Mouse (Mus musculus) lung, postnatal 0 days (tissue): ENCODE results near the gene Edn2. TPM values are rescaled to one million over a fixed set of nuclear protein-coding genes. Genes with fewer than 3 reads are reported as not detected.

Experiments
- ATAC-seq: fragments of 200-750 bp; cut with Nextera tagmentation; 2 replicates; pipeline ENCODE4 v1.8.0; 2017; ENCODE audit warnings: moderate library complexity
- DNase-seq: peaks from one replicate; pipeline ENCODE4 v3.0.0-alpha.2; 2016; ENCODE audit warnings: low spot score
- H3K27ac ChIP-seq: fragments of 300-500 bp; sonication (generic); 2 replicates; pipeline ENCODE4 v1.5.1; 2014; ENCODE audit warnings: antibody characterized with exemption, mild to moderate bottlenecking, low read length, mixed read lengths
- H3K27me3 ChIP-seq: fragments of 300-500 bp; sonication (generic); replicated peaks from 2 replicates; pipeline ENCODE4 v1.6.1; 2014; ENCODE audit warnings: low read length, mixed read lengths; ENCODE audit not compliant: insufficient read depth
- H3K36me3 ChIP-seq: fragments of 300-500 bp; sonication (generic); 2 replicates; pipeline ENCODE4 v1.6.1; 2014; ENCODE audit warnings: low read length, mixed read lengths; ENCODE audit not compliant: insufficient read depth
- H3K4me1 ChIP-seq: fragments of 300-500 bp; sonication (generic); 2 replicates; pipeline ENCODE4 v1.6.1; 2014; ENCODE audit warnings: antibody characterized with exemption, low read depth, low read length, mixed read lengths; ENCODE audit not compliant: insufficient read depth
- H3K4me2 ChIP-seq: fragments of 300-500 bp; sonication (generic); replicated peaks from 2 replicates; pipeline ENCODE4 v1.6.1; 2014; ENCODE audit warnings: low read depth, mild to moderate bottlenecking, low read length, moderate library complexity, mixed read lengths
- H3K4me3 ChIP-seq: fragments of 300-500 bp; sonication (generic); 2 replicates; pipeline ENCODE4 v1.5.1; 2014; ENCODE audit warnings: low read depth, low read length
- H3K9ac ChIP-seq: fragments of 300-500 bp; sonication (generic); replicated peaks from 2 replicates; pipeline ENCODE4 v1.6.1; 2014; ENCODE audit warnings: low read depth, mild to moderate bottlenecking
- H3K9me3 ChIP-seq: fragments of 300-500 bp; sonication (generic); 2 replicates; pipeline ENCODE4 v1.6.1; 2016; ENCODE audit warnings: low read length, mixed read lengths
- CTCF ChIP-seq: IDR thresholded peaks from 2 replicates; pipeline ENCODE4 v1.5.1; 2016; ENCODE audit warnings: antibody characterized with exemption, mild to moderate bottlenecking
- EP300 ChIP-seq: IDR thresholded peaks from 2 replicates; pipeline ENCODE4 v1.6.1; 2016; ENCODE audit warnings: antibody characterized with exemption, mild to moderate bottlenecking, control low read depth
- WGBS: fragments of 180-500 bp; shearing (Covaris S2); extraction: QIAGEN DNeasy Blood & Tissue Kit; methylation state at CpG from one replicate; pipeline ENCODE4 v1.1.7; 2014; 5-methylcytosine and 5-hydroxymethylcytosine counted together
- polyA plus RNA-seq: library from polyadenylated mRNA; unstranded; fragments of >200 nt; fragmentation: Nextera tagmentation; extraction: Ambion mirVana; gene quantifications from 2 replicates; pipeline ENCODE4 v1.2.1, GENCODE M21; 2015

Edn2 gene
- polyA plus RNA-seq, 1 experiment from 2014 or later, result 0.18 TPM

GRCm38 (mm10) chr4:120150345-120150920, 10.6 kb upstream of the Edn2 start:
- ATAC-seq (no peak), DNase-seq (no peak)
- 53% methylated on average over 6 of the region's 6 CpGs for WGBS
- Histone ChIP-seq H3K9me3 (no peaks in the 10 kb centered on the region), H3K4me1 (no peaks in the 10 kb centered on the region), H3K27ac (no peak overlapping the region), H3K4me2 (no peak overlapping the region), H3K9ac (no peak overlapping the region), H3K36me3 (no peaks in the 10 kb centered on the region), H3K27me3 (no peaks in the 10 kb centered on the region), H3K4me3 (no peak overlapping the region)
- TF ChIP-seq EP300 (no peak), CTCF (no peak)

- 75% methylated on average over 6 of the region's 6 CpGs for WGBS
- Histone ChIP-seq H3K4me2 (no peak overlapping the region), H3K9ac (no peak overlapping the region), H3K4me3 (no peak overlapping the region), H3K4me1 (no peaks in the 10 kb centered on the region), H3K9me3 (no peaks in the 10 kb centered on the region), H3K36me3 (no peaks in the 10 kb centered on the region), H3K27ac (no peak overlapping the region), H3K27me3 (no peaks in the 10 kb centered on the region)
- ATAC-seq (no peak), DNase-seq (no peak)
- TF ChIP-seq CTCF (no peak), EP300 (no peak)
These were observed 9.1 kb upstream of the Edn2 start for GRCm38 (mm10) chr4:120151906-120152305.

GRCm38 (mm10) chr4:120152648-120153047, 8.4 kb upstream of the Edn2 start:
- 48% methylated on average over 4 of the region's 4 CpGs for WGBS

GRCm38 (mm10) chr4:120153736-120154135, 7.3 kb upstream of the Edn2 start:
- Histone ChIP-seq H3K4me1 (no peaks in the 10 kb centered on the region), H3K4me2 (no peak overlapping the region), H3K9ac (no peak overlapping the region), H3K36me3 (no peaks in the 10 kb centered on the region), H3K9me3 (no peaks in the 10 kb centered on the region), H3K4me3 (no peak overlapping the region), H3K27ac (no peak overlapping the region), H3K27me3 (no peaks in the 10 kb centered on the region)
- ATAC-seq (no peak), DNase-seq (no peak)
- WGBS, result 82% methylated on average over 3 of the region's 3 CpGs
- no peak for TF ChIP-seq EP300

More at GRCm38 (mm10) chr4:120152648-120153047, 8.4 kb upstream of the Edn2 start:
- no peak for DNase-seq
- H3K4me2 ChIP-seq, result no peak overlapping the region
- TF ChIP-seq CTCF (peak; percentile 43), EP300 (no peak)
- H3K4me3 ChIP-seq, result no peak overlapping the region
- no peaks in the 10 kb centered on the region for H3K4me1 ChIP-seq
- no peaks in the 10 kb centered on the region for H3K27me3 ChIP-seq
- no peaks in the 10 kb centered on the region for H3K36me3 ChIP-seq
- H3K27ac ChIP-seq, result no peak overlapping the region
- ATAC-seq, result no peak
- H3K9ac ChIP-seq, result no peak overlapping the region
- no peaks in the 10 kb centered on the region for H3K9me3 ChIP-seq

- Histone ChIP-seq H3K27me3 (no peaks in the 10 kb centered on the region), H3K4me1 (peaks cover 6% of the 10 kb centered on the region; the same call in 1 of the 2 replicates), H3K4me2 (no peak overlapping the region), H3K9ac (no peak overlapping the region), H3K4me3 (no peak overlapping the region), H3K9me3 (no peaks in the 10 kb centered on the region), H3K36me3 (no peaks in the 10 kb centered on the region), H3K27ac (no peak overlapping the region)
- TF ChIP-seq CTCF (no peak), EP300 (no peak)
- ATAC-seq (no peak), DNase-seq (no peak)
- 60% methylated on average over 5 of the region's 5 CpGs for WGBS
These were observed 2.2 kb upstream of the Edn2 start for GRCm38 (mm10) chr4:120158714-120159310.

GRCm38 (mm10) chr4:120162586-120162985, 1.6 kb downstream of the Edn2 start:
- H3K27me3 ChIP-seq, result no peaks in the 10 kb centered on the region
- peaks cover 6% of the 10 kb centered on the region; the same call in 1 of the 2 replicates for H3K4me1 ChIP-seq
- H3K4me3 ChIP-seq, result no peak overlapping the region
- H3K9me3 ChIP-seq, result no peaks in the 10 kb centered on the region
- H3K27ac ChIP-seq, result no peak overlapping the region
- no peak overlapping the region for H3K9ac ChIP-seq
- no peaks in the 10 kb centered on the region for H3K36me3 ChIP-seq
- H3K4me2 ChIP-seq, result no peak overlapping the region
- DNase-seq, result no peak
- 51% methylated on average over 8 of the region's 8 CpGs for WGBS
- ATAC-seq, result no peak
- TF ChIP-seq CTCF (no peak), EP300 (no peak)
